ENCODE assay signal across 27 mouse cellular contexts in genomic region chr16:8578326-8578725, GRCm38 (mm10). TPM values are rescaled to one million over a fixed set of nuclear protein-coding genes. Genes with fewer than 3 reads are reported as not detected.
DNase-seq lines count a peak whose midpoint lies in the region; ATAC-seq lines count a peak whose summit lies in the region.
"Had no signal": no experiment of that assay in that cellular context is flagged by ENCODE, and none has a peak within 500 bp of the region (broad histone marks: within the 10 kb centered on the region; RNA-seq: fewer than 3 reads in every experiment).

No protein-coding gene starts in this region.

- H3K9ac ChIP-seq in heart, embryonic 11.5 days (ENCODE audit: low read depth, low read length), result no peak overlapping the region
- no peak overlapping the region for H3K9ac ChIP-seq in limb, embryonic 11.5 days (ENCODE audit: low read length)
- H3K9ac ChIP-seq: embryonic facial prominence, embryonic 13.5 days; forebrain, embryonic 13.5 days; heart, embryonic 12.5 days; heart, embryonic 15.5 days; hindbrain, embryonic 14.5 days had no signal

- no peaks in the 10 kb centered on the region for H3K4me1 ChIP-seq in heart, embryonic 10.5 days
- H3K4me1 ChIP-seq in heart, embryonic 11.5 days (ENCODE audit: control insufficient read depth, insufficient read depth, low read length), result no peaks in the 10 kb centered on the region
- 0 out of 2 replicates have a peak, but pooled peaks cover 2% of the 10 kb centered on the region for H3K4me1 ChIP-seq in limb, embryonic 11.5 days (ENCODE audit: control insufficient read depth, insufficient read depth, low read length)
- H3K4me1 ChIP-seq: embryonic facial prominence, embryonic 13.5 days; forebrain, embryonic 13.5 days; heart, embryonic 12.5 days; heart, embryonic 15.5 days had no signal

- 74% methylated on average over 4 of the region's 4 CpGs for WGBS in heart, embryonic 10.5 days
- 64% methylated on average over 4 of the region's 4 CpGs for WGBS in heart, embryonic 11.5 days (ENCODE audit: insufficient replicate concordance)
- 35% methylated on average over 4 of the region's 4 CpGs for WGBS in limb, embryonic 11.5 days

- H3K4me3 ChIP-seq in heart, embryonic 10.5 days, result no peak overlapping the region
- H3K4me3 ChIP-seq in heart, embryonic 11.5 days (ENCODE audit: low read depth, low read length), result no peak overlapping the region
- no peak overlapping the region for H3K4me3 ChIP-seq in limb, embryonic 11.5 days (ENCODE audit: low read depth, low read length)
- H3K4me3 ChIP-seq: embryonic facial prominence, embryonic 10.5 days; embryonic facial prominence, embryonic 13.5 days; erythroblast, embryonic 14.5 days; forebrain, embryonic 13.5 days; gastrocnemius, adult 2 months; heart, embryonic 12.5 days; heart, embryonic 15.5 days had no signal

- H3K27ac ChIP-seq in heart, embryonic 10.5 days, result no peak overlapping the region
- no peak overlapping the region for H3K27ac ChIP-seq in heart, embryonic 11.5 days (ENCODE audit: low read depth, low read length)
- H3K27ac ChIP-seq in limb, embryonic 11.5 days (replicated peaks; ENCODE audit: low read depth, low read length), result no peak overlapping the region
- H3K27ac ChIP-seq: embryonic facial prominence, embryonic 10.5 days; embryonic facial prominence, embryonic 13.5 days; forebrain, embryonic 13.5 days; gastrocnemius, adult 2 months; heart, embryonic 15.5 days; hindbrain, embryonic 14.5 days had no signal

- H3K27me3 ChIP-seq in heart, embryonic 10.5 days (ENCODE audit: insufficient read depth, poor library complexity, severe bottlenecking), result no peaks in the 10 kb centered on the region
- H3K27me3 ChIP-seq in heart, embryonic 11.5 days (ENCODE audit: control insufficient read depth, insufficient read depth, low read length), result no peaks in the 10 kb centered on the region
- no peaks in the 10 kb centered on the region for H3K27me3 ChIP-seq in limb, embryonic 11.5 days (ENCODE audit: control insufficient read depth, insufficient read depth, low read length)
- H3K27me3 ChIP-seq: embryonic facial prominence, embryonic 13.5 days; forebrain, embryonic 13.5 days; heart, embryonic 12.5 days; heart, embryonic 15.5 days had no signal

- peaks cover 24% of the 10 kb centered on the region for H3K36me3 ChIP-seq in heart, embryonic 10.5 days
- H3K36me3 ChIP-seq in heart, embryonic 11.5 days (ENCODE audit: control insufficient read depth, insufficient read depth, low read length), result peaks cover 6% of the 10 kb centered on the region; the same call in 1 of the 2 replicates
- 0 out of 2 replicates have a peak, but pooled peaks cover 6% of the 10 kb centered on the region for H3K36me3 ChIP-seq in limb, embryonic 11.5 days (ENCODE audit: control insufficient read depth, insufficient read depth, low read length)

- no peak overlapping the region for H3K4me2 ChIP-seq in heart, embryonic 11.5 days
- no peak overlapping the region for H3K4me2 ChIP-seq in limb, embryonic 11.5 days (ENCODE audit: low read depth, severe bottlenecking)
- H3K4me2 ChIP-seq: embryonic facial prominence, embryonic 13.5 days; forebrain, embryonic 13.5 days; heart, embryonic 12.5 days; heart, embryonic 15.5 days; hindbrain, embryonic 14.5 days had no signal

- 0 out of 2 replicates have a peak, but pooled peaks cover 5% of the 10 kb centered on the region for H3K9me3 ChIP-seq in heart, embryonic 10.5 days
- no peaks in the 10 kb centered on the region for H3K9me3 ChIP-seq in heart, embryonic 11.5 days (replicated peaks; ENCODE audit: control insufficient read depth, low read length)
- H3K9me3 ChIP-seq in limb, embryonic 11.5 days (ENCODE audit: control insufficient read depth, low read length), result no peaks in the 10 kb centered on the region
- H3K9me3 ChIP-seq: embryonic facial prominence, embryonic 10.5 days; forebrain, embryonic 13.5 days; heart, embryonic 15.5 days had no signal

- DNase-seq in heart, embryonic 10.5 days (ENCODE audit: low spot score), result peak; percentile 51
- DNase-seq in thymus, postnatal 4 days, result peak; percentile 9
- DNase-seq in thymus, postnatal 25 days, result no peak
- DNase-seq in limb, embryonic 11.5 days (ENCODE audit: low spot score), result peak; percentile 50
- DNase-seq in cerebellum, adult 11 months, result no peak
- DNase-seq: adrenal gland, adult 2 months; adrenal gland, postnatal 14 days; cerebellum, adult 11-12 months; cerebellum, adult 8-10 months; cerebellum, postnatal 10 days; embryo, embryonic 11 days; gastrocnemius, adult 2 months; gastrocnemius, postnatal 14 days; heart, adult 18-20 months; heart, postnatal 10 days; heart, postnatal 36 days had no signal

- no peak for ATAC-seq in heart, embryonic 11.5 days (replicated peaks; ENCODE audit: insufficient number of reproducible peaks, low FRiP score, low TSS enrichment)
- no peak for ATAC-seq in limb, embryonic 11.5 days (ENCODE audit: insufficient number of reproducible peaks, low FRiP score, low TSS enrichment, low read depth)
- ATAC-seq: CD4-positive, CD25-positive, alpha-beta regulatory T cell, adult 4 months; forebrain, embryonic 13.5 days; forebrain, embryonic 16.5 days; intestine, postnatal 0 days had no signal

RNA-seq across cellular contexts. Expression of gene Pmm2, which starts 59.1 kb away (rescaled TPM):
- polyA plus RNA-seq in heart, embryonic 10.5 days (2016; fragmentation: Nextera tagmentation; extraction: Ambion mirVana), result 49.1 and 52.8 TPM in 2 replicates
- polyA plus RNA-seq in heart, embryonic 11.5 days (2014; fragmentation: Nextera tagmentation; extraction: Ambion mirVana), result 38.5 and 40.3 TPM in 2 replicates
- polyA plus RNA-seq in limb, embryonic 11.5 days (2014; fragmentation: Nextera tagmentation; extraction: Ambion mirVana), result 43.7 and 48.5 TPM in 2 replicates

RNA-seq across cellular contexts. Expression of gene Tmem186, which starts 59.2 kb away (rescaled TPM):
- polyA plus RNA-seq in heart, embryonic 10.5 days (2016; fragmentation: Nextera tagmentation; extraction: Ambion mirVana), result 19.2 and 20.9 TPM in 2 replicates
- polyA plus RNA-seq in heart, embryonic 11.5 days (2014; fragmentation: Nextera tagmentation; extraction: Ambion mirVana), result 10.5 and 16.3 TPM in 2 replicates
- polyA plus RNA-seq in limb, embryonic 11.5 days (2014; fragmentation: Nextera tagmentation; extraction: Ambion mirVana), result 17.2 and 17.5 TPM in 2 replicates

Comparison
In these comparisons a context has a peak if more than half of its experiments do, and no peak if none do; other contexts are left out.
1. DNase-seq: peak in heart, embryonic 10.5 days (single experiment), thymus, postnatal 4 days (single experiment) and limb, embryonic 11.5 days (single experiment); none in thymus, postnatal 25 days (single experiment) and cerebellum, adult 11 months (single experiment).